Mouse (Mus musculus): ENCODE results near the gene Smim20.

Gene Smim20

GRCm38 (mm10) chr5:53266931-53267853 lies at the start of gene Smim20:
Gene Smim20 (plus strand): TSS chr5:53267083.
- peak; percentile 71 to 74 for DNase-seq

GRCm38 (mm10) chr5:53225434-53225833 lies 41.4 kb upstream of the Smim20 start:
- no peak for DNase-seq

- DNase-seq: no peak
Measured at GRCm38 (mm10) chr5:53230560-53230959, 36.3 kb upstream of the Smim20 start.

GRCm38 (mm10) chr5:53235551-53235950 lies 31.3 kb upstream of the Smim20 start:
- no peak for DNase-seq

- no peak for DNase-seq
Measured at GRCm38 (mm10) chr5:53236136-53236535, 30.7 kb upstream of the Smim20 start.

- no peak for DNase-seq
Measured at GRCm38 (mm10) chr5:53236749-53237148, 30.1 kb upstream of the Smim20 start.

GRCm38 (mm10) chr5:53238761-53239160 lies 28.1 kb upstream of the Smim20 start:
- DNase-seq: no peak

- no peak for DNase-seq
Measured at GRCm38 (mm10) chr5:53239189-53239588, 27.7 kb upstream of the Smim20 start.

- no peak for DNase-seq
Measured at GRCm38 (mm10) chr5:53239831-53240440, 26.9 kb upstream of the Smim20 start.

GRCm38 (mm10) chr5:53241109-53241508 lies 25.8 kb upstream of the Smim20 start:
- DNase-seq: no peak

- DNase-seq: no peak
Measured at GRCm38 (mm10) chr5:53241963-53242362, 24.9 kb upstream of the Smim20 start.

- DNase-seq: no peak
Measured at GRCm38 (mm10) chr5:53242865-53243499, 23.9 kb upstream of the Smim20 start.

- no peak for DNase-seq
Measured at GRCm38 (mm10) chr5:53243933-53244332, 22.9 kb upstream of the Smim20 start.

GRCm38 (mm10) chr5:53248499-53248898 lies 18.4 kb upstream of the Smim20 start:
- DNase-seq: no peak

GRCm38 (mm10) chr5:53249431-53250061 lies 17.3 kb upstream of the Smim20 start:
- no peak for DNase-seq

GRCm38 (mm10) chr5:53254154-53254553 lies 12.7 kb upstream of the Smim20 start:
- DNase-seq: no peak

GRCm38 (mm10) chr5:53254821-53255220 lies 12.1 kb upstream of the Smim20 start:
- no peak for DNase-seq

GRCm38 (mm10) chr5:53258038-53258786 lies 8.7 kb upstream of the Smim20 start:
- no peak for DNase-seq

GRCm38 (mm10) chr5:53259894-53260293 lies 7.0 kb upstream of the Smim20 start:
- DNase-seq: no peak

GRCm38 (mm10) chr5:53261999-53262398 lies 4.9 kb upstream of the Smim20 start:
- DNase-seq: no peak

GRCm38 (mm10) chr5:53264061-53264460 lies 2.8 kb upstream of the Smim20 start:
- DNase-seq: no peak

GRCm38 (mm10) chr5:53265740-53266139 lies 1.1 kb upstream of the Smim20 start:
- no peak for DNase-seq
